Mouse (Mus musculus) myocyte (in vitro differentiated cells): ENCODE measurements at regions not wholly inside any gene's neighbourhood (a gene's known extent, or its start where the extent isn't known, plus 50 kb on each side); places are given as distances from the start of the nearest gene placed in this dataset.

Experiments used
- H3K27me3 ChIP-seq: one replicate; pipeline ENCODE4 v1.6.1; 2011; ENCODE audit not compliant: control insufficient read depth, insufficient read depth, insufficient read length
- H3K36me3 ChIP-seq: one replicate; pipeline ENCODE4 v1.6.1; 2011; ENCODE audit not compliant: control insufficient read depth, insufficient read depth
- H3K4me2 ChIP-seq: one replicate; pipeline ENCODE4 v1.6.1; 2011; ENCODE audit warnings: low read depth, control low read depth
- H3K4me3 ChIP-seq: one replicate; pipeline ENCODE4 v1.5.1; 2011; ENCODE audit warnings: mild to moderate bottlenecking, control low read depth, moderate library complexity
- H3K79me2 ChIP-seq: one replicate; pipeline ENCODE4 v1.6.1; 2011; ENCODE audit not compliant: control insufficient read depth, insufficient read depth
- H3ac ChIP-seq: one replicate; pipeline ENCODE4 v1.6.1; 2011; ENCODE audit not compliant: control insufficient read depth, insufficient read length
- CEBPB ChIP-seq: IDR thresholded peaks from 2 replicates; pipeline ENCODE4 v1.6.1; 2011; ENCODE audit warnings: mild to moderate bottlenecking, moderate library complexity; ENCODE audit not compliant: poor library complexity, insufficient read depth, severe bottlenecking
- E2F4 ChIP-seq: IDR thresholded peaks from one replicate; pipeline ENCODE4 v1.6.1; 2011; ENCODE audit warnings: mild to moderate bottlenecking, control low read depth, moderate library complexity; ENCODE audit not compliant: insufficient read depth
- MAX ChIP-seq: IDR thresholded peaks from one replicate; pipeline ENCODE4 v1.6.1; 2011; ENCODE audit warnings: low read depth, mild to moderate bottlenecking, control low read depth
- MYOD1 ChIP-seq, 3 experiments: IDR thresholded peaks; one replicate each; pipeline ENCODE4 v1.6.1; 2011; ENCODE audit warnings: control low read depth in 2 of 3, low read depth in 2 of 3, mild to moderate bottlenecking in 2 of 3, moderate library complexity in 1 of 3; ENCODE audit not compliant: insufficient read length in 2 of 3, control insufficient read depth in 1 of 3
- MYOG ChIP-seq, 3 experiments: IDR thresholded peaks; one replicate each; pipeline ENCODE4 v1.6.1; 2011; ENCODE audit warnings: control low read depth in 2 of 3, low read depth in 2 of 3, mild to moderate bottlenecking in 2 of 3; ENCODE audit not compliant: insufficient read length in 2 of 3, control insufficient read depth in 1 of 3, insufficient read depth in 1 of 3
- POLR2A ChIP-seq: IDR thresholded peaks from one replicate; pipeline ENCODE4 v1.6.1; 2011; ENCODE audit warnings: low read depth, mild to moderate bottlenecking, control low read depth, moderate library complexity; ENCODE audit not compliant: insufficient read length
- POLR2AphosphoS2 ChIP-seq: IDR thresholded peaks from one replicate; pipeline ENCODE4 v1.6.1; 2011; ENCODE audit warnings: low read depth, control low read depth; ENCODE audit not compliant: insufficient read length
- REST ChIP-seq: IDR thresholded peaks from one replicate; pipeline ENCODE4 v1.6.1; 2011; ENCODE audit warnings: mild to moderate bottlenecking, control low read depth, moderate library complexity; ENCODE audit not compliant: insufficient read depth, insufficient read length
- SRF ChIP-seq: IDR thresholded peaks from one replicate; pipeline ENCODE4 v1.6.1; 2011; ENCODE audit warnings: low read depth; ENCODE audit not compliant: control insufficient read depth, insufficient read length
- TCF12 ChIP-seq: IDR thresholded peaks from one replicate; pipeline ENCODE4 v1.6.1; 2011; ENCODE audit warnings: mild to moderate bottlenecking, control low read depth; ENCODE audit not compliant: poor library complexity, insufficient read depth, severe bottlenecking
- TCF3 ChIP-seq: IDR thresholded peaks from one replicate; pipeline ENCODE4 v1.6.1; 2011; ENCODE audit warnings: low read depth, control low read depth; ENCODE audit not compliant: insufficient read length
- USF1 ChIP-seq: IDR thresholded peaks from one replicate; pipeline ENCODE4 v1.6.1; 2011; ENCODE audit warnings: low read depth, mild to moderate bottlenecking, control low read depth, moderate library complexity

DNA sequence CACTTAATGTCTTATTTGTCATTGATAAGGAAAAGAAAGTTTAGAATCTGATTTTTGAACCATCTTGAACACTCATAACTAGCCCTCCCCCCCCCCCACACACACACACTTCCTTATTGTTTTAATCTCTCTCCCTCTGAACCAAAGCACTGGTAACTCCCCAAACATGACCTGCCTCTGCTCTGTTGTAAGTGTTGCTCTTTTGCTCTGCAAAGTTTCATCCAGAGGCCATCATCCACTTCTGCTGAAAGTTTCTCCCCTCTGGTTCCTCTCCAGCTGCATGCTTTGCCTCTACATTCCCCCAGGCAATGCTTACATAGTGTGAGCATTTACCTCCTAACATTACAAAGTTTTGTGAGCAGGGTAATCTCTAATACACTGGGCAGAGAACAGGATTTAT is 418.1 kb downstream of the Sorl1 start:
- no peak overlapping the region for H3K4me3 ChIP-seq
- TF ChIP-seq MAX (no peak), POLR2AphosphoS2 (no peak), TCF12 (no peak), CEBPB (no peak), TCF3 (no peak), USF1 (no peak), MYOG (IDR thresholded peaks at IDR 0.05; ENCODE audit: control insufficient read depth in 1 of 3, insufficient read depth in 1 of 3, insufficient read length in 2 of 3, low read depth in 2 of 3) (no peak), POLR2A (no peak), SRF (no peak), E2F4 (no peak), MYOD1 (IDR thresholded peaks at IDR 0.05; ENCODE audit: control insufficient read depth in 1 of 3, insufficient read length in 2 of 3, low read depth in 2 of 3) (no peak), REST (no peak)
- H3K4me2 ChIP-seq = no peak overlapping the region
- H3ac ChIP-seq = no peak overlapping the region
- H3K79me2 ChIP-seq = no peaks in the 10 kb centered on the region
- H3K27me3 ChIP-seq = no peaks in the 10 kb centered on the region
- no peaks in the 10 kb centered on the region for H3K36me3 ChIP-seq

GRCm38 (mm10) chr9:41705461-41705903 is 418.6 kb downstream of the Sorl1 start:
- no peaks in the 10 kb centered on the region for H3K27me3 ChIP-seq
- no peak for TF ChIP-seq POLR2A
- TF ChIP-seq CEBPB = no peak
- no peak for TF ChIP-seq SRF
- TF ChIP-seq POLR2AphosphoS2 = no peak
- no peak for TF ChIP-seq TCF3
- TF ChIP-seq E2F4 = no peak
- no peak for TF ChIP-seq USF1
- TF ChIP-seq MYOD1 (IDR thresholded peaks at IDR 0.05; ENCODE audit: control insufficient read depth in 1 of 3, insufficient read length in 2 of 3, low read depth in 2 of 3) = no peak
- no peak for TF ChIP-seq TCF12
- no peak for TF ChIP-seq REST
- TF ChIP-seq MAX = no peak
- no peak for TF ChIP-seq MYOG (IDR thresholded peaks at IDR 0.05; ENCODE audit: control insufficient read depth in 1 of 3, insufficient read depth in 1 of 3, insufficient read length in 2 of 3, low read depth in 2 of 3)
- H3K4me3 ChIP-seq = no peak overlapping the region
- no peak overlapping the region for H3K4me2 ChIP-seq
- no peaks in the 10 kb centered on the region for H3K36me3 ChIP-seq
- H3K79me2 ChIP-seq = no peaks in the 10 kb centered on the region
- no peak overlapping the region for H3ac ChIP-seq

GRCm38 (mm10) chr9:41703091-41703490 is 421.0 kb downstream of the Sorl1 start:
- Histone ChIP-seq H3K4me3 (no peak overlapping the region), H3K79me2 (no peaks in the 10 kb centered on the region), H3ac (no peak overlapping the region), H3K27me3 (no peaks in the 10 kb centered on the region), H3K36me3 (no peaks in the 10 kb centered on the region), H3K4me2 (no peak overlapping the region)
- no peak for TF ChIP-seq MAX
- no peak for TF ChIP-seq TCF12
- TF ChIP-seq REST = no peak
- no peak for TF ChIP-seq MYOG (IDR thresholded peaks at IDR 0.05; ENCODE audit: control insufficient read depth in 1 of 3, insufficient read depth in 1 of 3, insufficient read length in 2 of 3, low read depth in 2 of 3)
- no peak for TF ChIP-seq TCF3
- TF ChIP-seq CEBPB = no peak
- TF ChIP-seq USF1 = no peak
- no peak for TF ChIP-seq E2F4
- no peak for TF ChIP-seq POLR2AphosphoS2

DNA sequence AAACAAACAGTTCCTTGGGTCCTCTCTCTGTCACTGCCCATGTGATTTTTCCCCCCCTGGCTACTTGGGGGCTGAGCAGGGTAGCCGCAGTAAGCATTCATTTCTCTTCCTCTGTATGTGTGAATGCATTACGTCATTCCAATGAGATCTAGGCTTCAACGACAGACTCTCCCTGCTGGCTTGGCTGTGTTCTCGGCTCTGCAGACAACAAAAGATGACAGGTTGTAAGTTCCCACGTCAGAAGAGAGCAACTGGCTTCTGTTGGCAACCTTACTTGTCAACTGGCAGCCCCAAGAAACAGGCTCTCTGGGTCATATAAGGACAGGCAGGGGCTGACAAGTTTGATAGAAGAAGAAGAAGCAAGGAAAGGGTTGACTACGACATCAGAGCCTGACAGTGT is 423.4 kb downstream of the Sorl1 start:
- no peak overlapping the region for H3ac ChIP-seq
- TF ChIP-seq MYOD1 (IDR thresholded peaks at IDR 0.05; ENCODE audit: control insufficient read depth in 1 of 3, insufficient read length in 2 of 3, low read depth in 2 of 3) (no peak), POLR2A (no peak), MAX (no peak), E2F4 (no peak), REST (no peak), POLR2AphosphoS2 (no peak)
- no peak overlapping the region for H3K4me3 ChIP-seq
- H3K4me2 ChIP-seq = no peak overlapping the region
- H3K36me3 ChIP-seq = no peaks in the 10 kb centered on the region
- H3K27me3 ChIP-seq = no peaks in the 10 kb centered on the region
- H3K79me2 ChIP-seq = no peaks in the 10 kb centered on the region

DNA sequence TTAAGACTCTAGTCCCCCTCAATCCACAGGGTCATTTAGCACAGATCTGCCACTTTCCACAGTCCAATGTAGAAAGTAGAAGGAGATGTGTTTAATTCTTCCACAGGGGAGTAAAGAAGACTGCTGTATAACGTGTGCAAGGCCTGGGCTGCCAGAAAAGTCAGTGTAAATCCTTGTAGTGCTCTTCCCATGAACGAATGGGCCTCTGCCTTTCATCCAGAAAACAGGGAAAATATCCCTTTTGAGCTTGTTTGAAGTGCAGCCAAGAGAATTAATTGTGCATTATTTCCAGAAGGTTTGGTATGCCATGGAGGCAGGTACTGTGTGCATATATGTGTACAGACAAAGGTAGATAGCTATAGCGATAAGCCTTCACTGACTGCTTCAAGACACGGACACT is 425.1 kb downstream of the Sorl1 start:
- no peak overlapping the region for H3K4me2 ChIP-seq
- no peak overlapping the region for H3K4me3 ChIP-seq
- H3K27me3 ChIP-seq = no peaks in the 10 kb centered on the region
- no peaks in the 10 kb centered on the region for H3K36me3 ChIP-seq
- no peak overlapping the region for H3ac ChIP-seq
- TF ChIP-seq USF1 = no peak
- no peak for TF ChIP-seq MYOD1 (IDR thresholded peaks at IDR 0.05; ENCODE audit: control insufficient read depth in 1 of 3, insufficient read length in 2 of 3, low read depth in 2 of 3)
- TF ChIP-seq TCF3 = no peak
- TF ChIP-seq POLR2A = no peak
- TF ChIP-seq REST = no peak
- no peak for TF ChIP-seq TCF12
- TF ChIP-seq SRF = no peak
- no peak for TF ChIP-seq MYOG (IDR thresholded peaks at IDR 0.05; ENCODE audit: control insufficient read depth in 1 of 3, insufficient read depth in 1 of 3, insufficient read length in 2 of 3, low read depth in 2 of 3)
- TF ChIP-seq POLR2AphosphoS2 = no peak
- no peak for TF ChIP-seq E2F4
- TF ChIP-seq CEBPB = no peak
- no peak for TF ChIP-seq MAX
- H3K79me2 ChIP-seq = no peaks in the 10 kb centered on the region
